ENCODE assay signal across 8 mouse cellular contexts in the genomic region with DNA sequence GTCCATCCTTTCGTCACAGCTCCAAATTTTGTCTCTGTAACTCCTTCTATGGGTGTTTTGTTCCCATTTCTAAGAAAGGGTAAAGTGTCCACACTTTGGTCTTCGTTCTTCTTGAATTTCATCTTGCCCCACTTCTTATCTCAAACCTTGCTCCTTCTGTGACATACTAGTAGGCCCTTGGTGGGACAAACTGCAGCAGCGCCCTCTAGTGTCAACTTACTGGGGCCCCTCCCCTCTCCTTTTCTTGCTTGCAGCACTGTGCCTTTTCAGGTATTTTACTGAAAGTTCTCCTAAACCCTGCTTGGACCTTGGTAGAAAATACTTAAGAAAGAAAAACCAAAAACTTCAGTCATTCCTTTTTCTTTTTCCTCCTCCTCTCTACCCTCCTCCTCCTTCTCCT.
A peak's percentile ranks its signal among the peaks of the same experiment; 100 is the strongest.
DNase-seq lines count a peak whose midpoint lies in the region; ATAC-seq and TF ChIP-seq lines count a peak whose summit lies in the region.
"Had no signal": no experiment of that assay in that cellular context is flagged by ENCODE, and none has a peak within 500 bp of the region (broad histone marks: within the 10 kb centered on the region; RNA-seq: fewer than 3 reads in every experiment).

No protein-coding gene starts in this region.

- no peak for TF ChIP-seq POLR2A in MEL (IDR thresholded peaks at IDR 0.05; ENCODE audit: control insufficient read depth in 1 of 2, insufficient read depth in 1 of 2, low read depth in 1 of 2, low read length in 2 of 2, poor library complexity in 1 of 2)

- no peaks in the 10 kb centered on the region for H3K9me3 ChIP-seq in kidney, postnatal 0 days (replicated peaks; ENCODE audit: low read length)
- H3K9me3 ChIP-seq in kidney, embryonic 15.5 days (replicated peaks) = no peaks in the 10 kb centered on the region
- no peaks in the 10 kb centered on the region for H3K9me3 ChIP-seq in MEL (replicated peaks; ENCODE audit: insufficient read depth, low read length)
- H3K9me3 ChIP-seq: embryonic facial prominence, embryonic 12.5 days had no signal

- H3K36me3 ChIP-seq in kidney, postnatal 0 days (ENCODE audit: insufficient read depth, low read length) = no peaks in the 10 kb centered on the region
- H3K36me3 ChIP-seq in kidney, embryonic 15.5 days = no peaks in the 10 kb centered on the region
- no peaks in the 10 kb centered on the region for H3K36me3 ChIP-seq in MEL (ENCODE audit: control insufficient read depth in 1 of 2, insufficient read depth in 2 of 2, low read length in 2 of 2)
- H3K36me3 ChIP-seq: embryonic facial prominence, embryonic 12.5 days had no signal

- H3K79me2 ChIP-seq in MEL (ENCODE audit: control insufficient read depth, insufficient read depth, low read length, poor library complexity) = no peaks in the 10 kb centered on the region

- TF ChIP-seq RAD21 in MEL (IDR thresholded peaks at IDR 0.05; ENCODE audit: low read depth, low read length) = no peak

- peak; percentile 58; the same call in 1 of the 2 replicates for TF ChIP-seq CTCF in kidney, postnatal 0 days (IDR thresholded peaks at IDR 0.05; ENCODE audit: low read depth)
- peak in 2 of 3 experiments; percentile 15 to 21; a peak in 3 of 6 replicates for TF ChIP-seq CTCF in MEL (IDR thresholded peaks at IDR 0.05 in 2 of 3, conservative IDR thresholded peaks at IDR 0.05 in 1 of 3; ENCODE audit: control insufficient read depth in 1 of 3, insufficient read depth in 1 of 3, low read depth in 2 of 3, low read length in 3 of 3, poor library complexity in 1 of 3, severe bottlenecking in 1 of 3)

- ATAC-seq in kidney, postnatal 0 days (replicated peaks; ENCODE audit: low FRiP score, low read depth) = no peak
- no peak for ATAC-seq in kidney, embryonic 15.5 days (replicated peaks; ENCODE audit: low FRiP score)

- no peaks in the 10 kb centered on the region for H3K27me3 ChIP-seq in kidney, postnatal 0 days (ENCODE audit: insufficient read depth, low read length)
- no peaks in the 10 kb centered on the region for H3K27me3 ChIP-seq in kidney, embryonic 15.5 days
- no peaks in the 10 kb centered on the region for H3K27me3 ChIP-seq in MEL (ENCODE audit: control insufficient read depth in 1 of 2, insufficient read depth in 2 of 2, low read length in 2 of 2)
- H3K27me3 ChIP-seq: embryonic facial prominence, embryonic 12.5 days had no signal

- no peak overlapping the region for H3K4me3 ChIP-seq in kidney, postnatal 0 days (replicated peaks; ENCODE audit: low read depth, low read length)
- H3K4me3 ChIP-seq in kidney, embryonic 15.5 days (replicated peaks) = no peak overlapping the region
- H3K4me3 ChIP-seq in MEL (ENCODE audit: control insufficient read depth in 1 of 2, insufficient read depth in 1 of 2, low read depth in 2 of 2, low read length in 2 of 2) = no peak overlapping the region
- H3K4me3 ChIP-seq: embryonic facial prominence, embryonic 12.5 days had no signal

- no peak overlapping the region for H3K27ac ChIP-seq in kidney, postnatal 0 days
- no peak overlapping the region for H3K27ac ChIP-seq in kidney, embryonic 15.5 days
- H3K27ac ChIP-seq in MEL (ENCODE audit: control insufficient read depth, low read depth, low read length) = no peak overlapping the region
- H3K27ac ChIP-seq: embryonic facial prominence, embryonic 12.5 days had no signal

- 59% methylated on average over 2 of the region's 3 CpGs for WGBS in kidney, postnatal 0 days
- WGBS in kidney, embryonic 15.5 days = 54% methylated on average over 2 of the region's 3 CpGs

- no peak for DNase-seq in kidney, postnatal 0 days (ENCODE audit: low spot score)
- peak; percentile 9 for DNase-seq in MEL (ENCODE audit: low read depth, low spot score)
- peak; percentile 80 for DNase-seq in adrenal gland, postnatal 10 days
- DNase-seq in kidney, postnatal 25 days = peak; percentile 49 to 75
- DNase-seq in spleen, postnatal 14 days (ENCODE audit: low spot score in 2 of 2) = no peak
- no peak for DNase-seq in B cell, adult 2 months

- no peak for TF ChIP-seq EP300 in MEL (IDR thresholded peaks at IDR 0.05; ENCODE audit: low read depth in 1 of 2, low read length in 2 of 2)

- H3K9ac ChIP-seq in kidney, postnatal 0 days (ENCODE audit: low read depth, low read length) = no peak overlapping the region
- H3K9ac ChIP-seq in kidney, embryonic 15.5 days = no peak overlapping the region
- no peak overlapping the region for H3K9ac ChIP-seq in MEL (ENCODE audit: control insufficient read depth, low read depth, low read length, poor library complexity, severe bottlenecking)
- H3K9ac ChIP-seq: embryonic facial prominence, embryonic 12.5 days had no signal

- H3K4me1 ChIP-seq in kidney, postnatal 0 days (replicated peaks; ENCODE audit: insufficient read depth, low read length) = no peaks in the 10 kb centered on the region
- no peaks in the 10 kb centered on the region for H3K4me1 ChIP-seq in kidney, embryonic 15.5 days
- no peaks in the 10 kb centered on the region for H3K4me1 ChIP-seq in MEL (ENCODE audit: control insufficient read depth in 1 of 2, insufficient read depth in 2 of 2, low read length in 2 of 2)
- H3K4me1 ChIP-seq: embryonic facial prominence, embryonic 12.5 days had no signal

- H3K4me2 ChIP-seq in kidney, postnatal 0 days (ENCODE audit: low read length) = no peak overlapping the region
- H3K4me2 ChIP-seq in kidney, embryonic 15.5 days = no peak overlapping the region
- H3K4me2 ChIP-seq: embryonic facial prominence, embryonic 12.5 days had no signal

TF ChIP-seq in MEL, 35 proteins besides CTCF, POLR2A, EP300 and RAD21:
- TF ChIP-seq ETS1 (IDR thresholded peaks at IDR 0.05; ENCODE audit: low read depth, low read length) (no peak), GABPA (IDR thresholded peaks at IDR 0.05; ENCODE audit: low read depth, low read length) (no peak), CHD1 (IDR thresholded peaks at IDR 0.05; ENCODE audit: low read depth, low read length) (no peak), MAX (IDR thresholded peaks at IDR 0.05; ENCODE audit: low read length) (no peak), E2F4 (IDR thresholded peaks at IDR 0.05; ENCODE audit: borderline replicate concordance, low read depth, low read length) (no peak), BHLHE40 (IDR thresholded peaks at IDR 0.05; ENCODE audit: borderline replicate concordance, low read depth, low read length) (no peak), MAZ (IDR thresholded peaks at IDR 0.05; ENCODE audit: low read depth, low read length) (no peak)

Comparison
In these comparisons a context has a peak if more than half of its experiments do, and no peak if none do; other contexts are left out.
1. DNase-seq: peak in MEL (single experiment), adrenal gland, postnatal 10 days (single experiment) and kidney, postnatal 25 days (2 of 2); none in kidney, postnatal 0 days (single experiment), spleen, postnatal 14 days (0 of 2) and B cell, adult 2 months (0 of 2).